Mouse (Mus musculus) frontal cortex, postnatal 10 days (tissue): Measurements from ENCODE around the gene Nfe2l2.
A peak's percentile ranks its signal among the peaks of the same experiment; 100 is the strongest.
"Not testable (repeated sequence)": the region's sequence is repeated elsewhere in the genome, so short reads cannot be mapped to it uniquely, and the experiment has no call there.

Source experiments
- DNase-seq, 2 experiments: peaks; one replicate each; pipeline ENCODE4 v3.0.0; 2022; ENCODE audit warnings: low spot score in 2 of 2, mixed read lengths in 1 of 2

Gene Nfe2l2

DNA sequence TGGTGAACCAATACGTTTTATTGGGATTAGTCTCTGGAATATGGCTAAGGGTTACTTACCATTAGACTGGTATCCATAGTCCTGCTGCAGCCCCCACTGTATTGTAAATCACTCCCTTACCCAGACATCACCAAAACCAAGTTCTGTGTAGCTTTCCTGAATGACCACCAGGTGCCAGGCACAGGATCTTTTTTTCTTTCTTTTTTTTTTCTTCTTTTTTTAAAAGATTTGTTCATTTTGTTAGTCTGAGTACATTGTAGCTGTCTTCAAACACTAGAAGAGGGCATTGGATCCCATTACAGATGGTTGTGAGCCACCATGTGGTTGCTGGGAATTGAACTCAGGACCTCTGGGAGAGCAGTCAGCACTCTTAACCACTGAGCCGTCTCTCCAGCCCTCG lies 8.6 kb upstream of the Nfe2l2 start:
- DNase-seq: no peak

DNA sequence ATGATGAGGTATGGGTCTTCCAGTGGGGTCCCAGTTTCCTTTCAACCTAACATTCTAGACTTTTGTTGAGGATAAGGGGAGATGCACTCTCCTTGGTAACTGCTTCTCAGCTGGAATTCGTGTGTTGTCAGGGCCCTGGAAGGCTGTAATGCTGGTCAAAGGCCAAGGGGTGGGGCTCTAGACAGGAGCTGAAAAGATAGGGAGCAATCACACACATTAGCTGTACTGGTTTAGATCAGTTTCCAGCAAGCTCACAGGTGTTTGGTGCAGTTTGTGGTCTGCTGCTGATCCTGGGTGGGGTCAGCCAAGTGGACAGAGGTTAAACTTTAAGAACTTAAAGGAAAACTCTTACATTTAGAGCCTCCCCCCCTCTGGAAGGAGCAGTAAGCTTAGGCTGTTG lies 3.0 kb upstream of the Nfe2l2 start:
- DNase-seq: no peak

DNA sequence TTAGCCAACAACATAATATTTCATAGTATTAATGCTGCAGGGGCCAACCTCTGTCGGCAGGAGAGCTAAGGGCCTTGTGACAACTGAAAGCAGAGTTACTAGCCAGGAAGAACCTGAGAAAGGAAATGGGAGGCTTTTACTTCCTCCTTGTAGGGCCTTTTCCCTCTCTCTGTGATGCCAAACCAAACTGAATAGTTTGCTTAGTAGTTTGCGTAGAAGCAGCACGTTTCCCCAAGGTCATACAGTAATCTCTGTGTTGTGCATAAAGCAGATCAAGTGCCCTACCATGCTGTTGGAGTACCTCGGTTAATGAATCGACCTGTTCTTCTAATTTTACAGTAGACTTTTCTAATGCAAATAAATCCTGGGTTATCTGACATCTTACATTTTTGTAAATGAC lies 2.0 kb upstream of the Nfe2l2 start:
- DNase-seq: no peak

DNA sequence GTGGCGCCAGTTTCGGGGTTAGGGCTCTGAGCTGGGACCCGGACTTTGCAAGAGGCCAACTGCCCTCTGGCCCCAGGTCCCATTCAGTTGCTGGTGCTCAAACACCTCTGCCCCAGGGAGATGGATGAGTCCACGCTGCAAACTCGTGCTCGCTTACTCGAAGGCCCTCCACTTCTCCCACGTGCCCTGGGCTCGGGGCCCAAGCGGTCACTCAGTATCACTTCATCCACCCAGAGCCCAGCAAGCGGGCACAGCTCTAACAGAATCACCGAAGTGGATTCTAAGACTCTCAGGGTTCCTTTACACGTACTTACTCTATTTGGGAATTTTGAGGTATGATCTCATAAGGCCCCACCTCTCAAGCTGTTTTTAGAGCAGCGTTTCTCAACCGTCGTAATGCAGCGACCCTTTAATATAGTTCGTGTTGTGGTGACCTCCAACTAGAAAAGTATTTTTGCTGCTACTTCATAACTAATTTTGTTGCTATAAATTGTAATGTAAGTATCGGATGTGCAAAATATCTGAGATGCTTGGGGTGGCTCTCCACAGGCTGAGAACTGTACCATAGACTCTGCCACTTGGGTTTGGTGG lies 816 bp upstream of the Nfe2l2 start:
- DNase-seq: peak; percentile 22 to 24

DNA sequence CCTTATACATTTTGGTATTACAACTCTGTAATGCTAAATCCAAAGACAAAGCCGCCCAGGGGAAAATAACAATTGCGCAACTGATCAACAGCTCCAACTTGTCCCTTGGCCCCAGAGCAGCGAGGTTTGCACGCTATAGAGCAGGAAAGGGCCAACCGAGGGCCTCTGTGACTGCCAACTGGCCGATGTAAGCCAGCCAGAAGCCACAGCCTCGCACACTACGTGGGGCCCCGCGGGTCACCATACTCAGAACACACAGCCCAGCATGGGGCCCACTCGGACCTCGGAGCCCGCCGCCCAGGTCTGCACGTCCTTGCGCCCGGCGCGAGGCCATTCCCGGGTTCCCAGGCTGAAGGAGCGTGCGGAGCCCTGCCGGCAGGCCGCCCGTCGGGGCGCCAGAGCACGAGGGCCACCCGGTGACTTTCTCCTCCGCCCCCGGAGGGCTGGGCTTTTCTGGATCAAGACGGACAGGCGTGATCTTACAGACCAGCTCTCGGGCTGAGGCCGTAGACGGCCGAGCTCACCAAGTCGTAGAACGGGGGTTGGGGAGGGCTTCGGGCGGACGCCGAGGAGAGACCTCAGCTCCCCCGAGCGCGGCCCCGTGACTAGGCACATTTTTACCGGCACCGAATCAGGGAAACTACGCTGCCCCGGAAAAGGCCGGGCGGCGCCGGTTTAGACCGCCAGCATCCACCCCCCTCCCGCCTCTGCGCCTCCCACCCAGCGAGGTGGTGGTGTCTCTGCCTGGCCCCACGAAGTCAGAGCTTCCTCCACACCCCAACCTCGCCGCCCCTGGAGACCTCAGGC lies 863 bp downstream of the Nfe2l2 start:
- DNase-seq: peak; percentile 69 to 72

DNA sequence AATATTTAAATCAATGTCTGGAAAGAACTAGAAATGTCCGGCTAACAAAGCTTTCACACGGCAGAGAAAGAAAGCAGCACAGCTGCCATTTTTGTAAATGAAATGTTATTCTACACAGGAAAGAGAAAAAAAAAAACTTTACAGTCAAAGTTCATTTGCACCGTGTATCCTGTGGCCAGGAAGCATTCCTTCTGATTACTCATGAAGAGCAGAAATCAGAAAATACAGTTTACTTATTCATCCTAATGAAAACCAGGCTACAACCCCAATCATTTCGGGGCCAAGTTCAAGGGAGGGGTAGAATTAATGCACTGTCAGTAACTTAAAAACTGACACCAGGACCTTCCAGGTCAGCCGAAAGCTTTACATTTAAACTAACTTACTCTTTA lies 1.9 kb downstream of the Nfe2l2 start:
- DNase-seq: no peak

DNA sequence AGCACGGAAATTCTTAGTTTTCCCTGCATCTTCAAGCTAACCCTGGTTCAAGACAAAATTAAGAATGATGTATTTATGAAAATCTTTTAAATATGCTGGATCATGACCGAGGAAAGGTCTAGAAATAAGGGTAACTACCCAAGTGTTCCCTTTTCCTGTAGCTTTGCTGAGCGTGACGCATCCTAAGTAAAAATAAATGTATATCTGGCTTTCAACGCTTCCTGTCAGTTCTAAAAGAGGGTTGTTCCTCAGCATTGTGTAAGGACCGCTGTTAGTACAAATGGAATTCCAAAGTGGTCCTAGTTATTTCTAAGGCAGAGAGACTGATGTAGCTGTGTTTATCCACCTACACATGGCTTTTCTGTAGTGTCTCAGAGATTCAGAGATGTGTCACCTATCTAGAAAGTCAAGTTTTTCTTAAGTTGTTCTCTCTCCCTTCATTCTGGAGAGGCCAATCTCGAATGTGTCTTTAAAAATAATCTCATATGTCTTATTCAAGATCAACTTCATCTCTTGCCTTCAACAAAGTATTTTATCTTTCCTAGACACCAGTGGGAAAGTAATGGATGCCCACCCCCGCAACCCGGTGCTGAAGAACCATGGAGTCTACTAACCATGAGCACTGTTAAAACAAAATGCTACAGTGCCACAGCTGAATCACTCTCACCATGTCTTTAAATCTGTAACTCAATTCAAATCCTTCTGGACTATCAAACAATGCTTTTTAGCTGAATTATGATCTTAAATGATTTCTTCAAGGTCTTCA lies 2.4 kb downstream of the Nfe2l2 start:
- no peak for DNase-seq

DNA sequence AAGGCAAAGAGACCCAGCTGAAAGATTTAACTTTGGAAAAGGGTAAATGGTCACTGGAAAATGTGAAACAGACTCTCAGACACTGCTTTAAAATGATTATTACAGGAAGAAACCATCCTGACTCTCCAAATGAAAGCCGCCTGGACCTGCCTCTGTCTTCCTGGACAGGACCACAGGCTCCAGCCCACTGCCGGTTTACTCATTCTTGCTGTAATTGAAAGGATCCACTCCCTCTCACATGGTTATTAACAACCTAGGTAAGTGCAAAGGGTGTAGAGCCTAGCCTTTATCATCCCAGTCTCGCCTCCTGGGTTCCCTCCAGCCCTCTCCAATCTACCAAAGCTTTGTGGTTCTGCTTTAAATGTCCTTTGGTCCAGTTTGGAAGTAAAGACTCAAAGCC lies 3.2 kb downstream of the Nfe2l2 start:
- DNase-seq: no peak

DNA sequence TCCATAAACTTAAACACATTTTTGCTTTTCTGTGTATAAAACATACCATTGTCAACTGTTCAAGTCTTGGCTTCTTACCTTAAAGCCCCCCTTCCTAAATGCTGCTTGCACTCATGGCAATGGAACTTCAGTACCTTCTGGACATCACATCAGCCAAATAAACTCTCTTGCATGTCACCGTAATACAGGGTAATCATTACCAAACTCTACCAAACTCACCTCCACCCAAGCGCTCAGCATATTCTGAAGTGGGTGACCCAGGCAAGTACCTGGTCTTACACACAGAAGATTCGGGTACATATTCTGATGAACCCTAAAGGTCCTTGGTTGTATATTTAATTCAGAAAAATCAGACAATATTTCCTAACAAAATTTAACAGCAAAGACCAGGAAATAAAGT lies 3.9 kb downstream of the Nfe2l2 start:
- DNase-seq: no peak

DNA sequence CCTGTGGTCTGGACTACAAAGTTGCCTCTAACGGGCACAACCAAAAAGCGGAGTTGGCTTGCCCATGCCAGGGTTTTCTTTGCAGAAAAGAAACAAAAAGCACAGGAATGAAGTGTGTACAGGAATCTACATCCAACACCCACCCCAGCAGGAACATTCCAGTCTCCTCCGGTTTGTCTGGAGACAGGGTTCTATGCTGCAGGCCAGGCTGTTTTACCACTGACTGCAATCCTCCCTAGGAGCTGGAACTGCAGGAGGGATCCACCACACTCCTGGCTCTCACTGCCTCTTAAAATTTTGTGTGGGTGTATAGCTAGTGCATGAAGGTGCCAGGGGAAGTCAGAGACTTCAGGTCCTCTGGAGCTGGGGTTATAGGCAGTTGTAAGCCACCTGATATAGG lies 5.6 kb downstream of the Nfe2l2 start:
- DNase-seq: no peak

DNA sequence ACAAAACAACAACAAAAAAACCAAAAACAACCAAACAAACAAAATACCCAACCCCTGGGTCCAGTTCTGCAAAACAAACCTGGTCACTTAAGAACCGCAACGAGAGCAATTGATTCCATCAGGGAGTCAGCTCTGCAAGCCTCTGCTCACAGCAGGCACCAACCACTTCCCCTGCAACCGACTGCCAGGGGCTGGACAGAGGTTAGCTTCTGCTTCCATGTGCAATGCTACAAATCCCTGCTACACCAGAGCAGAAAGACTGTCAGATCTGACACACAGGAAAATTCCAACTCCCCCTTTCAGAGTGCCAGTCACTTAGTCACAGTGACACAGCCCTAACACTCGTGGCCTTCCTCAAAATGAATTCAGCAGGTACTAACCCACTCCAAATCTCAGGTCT lies 6.4 kb downstream of the Nfe2l2 start:
- no peak for DNase-seq

DNA sequence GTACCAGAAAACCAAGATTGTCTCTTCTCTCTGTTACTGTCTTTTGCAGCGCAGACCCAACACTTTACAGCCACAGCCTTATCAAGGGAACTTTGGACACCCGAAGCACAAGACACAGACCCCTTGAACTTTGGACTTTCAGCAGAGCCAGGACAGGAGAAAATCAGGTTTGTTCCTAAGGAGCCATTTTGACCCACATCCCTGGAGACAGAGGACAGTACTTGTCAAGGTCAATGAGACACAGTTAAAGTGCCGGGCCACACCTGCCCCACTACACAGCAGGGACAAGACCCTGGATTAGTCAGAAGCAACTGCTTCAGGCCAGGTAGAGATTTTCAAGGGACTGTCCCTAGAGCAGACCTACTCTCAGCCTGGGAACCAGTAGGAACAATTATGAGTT lies 7.2 kb downstream of the Nfe2l2 start:
- DNase-seq: no peak

DNA sequence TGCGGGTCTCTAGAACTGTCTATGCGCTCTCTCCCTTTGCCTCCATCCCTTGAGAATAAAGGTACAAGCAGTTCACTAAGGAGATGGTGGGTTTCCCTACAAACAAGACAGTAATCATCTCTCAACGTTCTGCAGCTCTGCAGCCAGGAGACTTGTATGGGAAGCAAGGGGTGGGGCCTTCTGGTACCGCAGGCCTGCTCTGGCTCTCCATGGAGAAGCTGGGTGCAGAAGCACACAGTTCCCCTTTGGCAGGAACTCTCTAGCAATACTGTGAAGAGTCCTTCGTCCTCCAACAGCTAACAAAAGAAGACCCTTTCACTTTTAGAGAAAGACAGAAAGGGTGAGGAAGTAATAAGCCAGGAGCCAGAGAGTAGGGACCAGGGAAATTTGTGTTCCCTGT lies 8.1 kb downstream of the Nfe2l2 start:
- DNase-seq: no peak

DNA sequence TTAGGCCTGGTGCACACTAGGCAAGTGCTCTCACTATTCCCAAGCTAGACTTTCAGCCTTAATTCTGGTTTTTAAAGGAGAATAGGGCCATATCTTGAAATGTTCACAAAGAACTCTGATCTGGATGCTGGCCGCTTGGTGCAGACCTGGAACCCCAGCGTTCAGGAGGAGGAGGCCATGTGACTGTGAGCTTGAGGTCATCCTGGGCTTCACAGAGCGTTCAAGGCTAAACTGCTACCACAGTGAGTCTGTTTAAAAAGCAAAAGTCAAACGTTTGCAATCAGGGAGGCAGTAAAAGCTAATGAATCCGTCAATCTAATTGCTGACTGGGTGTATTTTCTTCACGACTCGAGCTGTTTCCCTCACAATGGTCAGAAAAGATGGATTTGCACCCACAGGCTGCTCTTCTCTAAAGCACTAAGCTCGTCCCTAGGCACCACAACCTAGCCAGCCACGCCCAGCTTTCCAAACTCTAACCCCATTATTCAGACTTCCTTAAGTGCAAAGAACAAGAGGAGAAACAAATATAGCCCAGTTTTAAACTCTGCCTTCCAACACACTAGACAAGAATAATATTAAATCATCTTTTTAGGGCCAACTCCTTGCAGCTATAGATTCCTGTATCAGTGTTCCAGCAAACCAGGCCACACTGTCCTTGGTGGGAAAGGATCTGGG lies 8.6 kb downstream of the Nfe2l2 start:
- no peak for DNase-seq

DNA sequence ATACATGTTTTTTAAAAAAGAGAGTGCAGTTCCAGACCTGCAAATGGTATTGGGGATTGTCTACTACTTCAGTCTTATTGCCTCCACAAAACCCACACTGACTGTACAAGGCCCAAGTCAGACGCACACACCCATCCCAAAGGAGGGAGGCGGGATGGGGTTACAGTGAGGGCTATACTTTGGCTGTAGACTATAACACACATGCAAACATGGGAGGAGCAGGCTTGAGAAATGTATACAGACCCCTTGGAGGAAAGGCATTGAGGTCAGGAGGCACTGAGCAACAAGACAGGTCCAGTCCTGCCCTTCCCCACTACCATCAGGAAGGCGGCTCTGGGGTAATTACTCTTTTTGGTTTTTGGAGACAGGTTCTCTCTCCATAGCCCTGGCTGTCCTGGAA lies 9.5 kb downstream of the Nfe2l2 start:
- not testable (repeated sequence) for DNase-seq

DNA sequence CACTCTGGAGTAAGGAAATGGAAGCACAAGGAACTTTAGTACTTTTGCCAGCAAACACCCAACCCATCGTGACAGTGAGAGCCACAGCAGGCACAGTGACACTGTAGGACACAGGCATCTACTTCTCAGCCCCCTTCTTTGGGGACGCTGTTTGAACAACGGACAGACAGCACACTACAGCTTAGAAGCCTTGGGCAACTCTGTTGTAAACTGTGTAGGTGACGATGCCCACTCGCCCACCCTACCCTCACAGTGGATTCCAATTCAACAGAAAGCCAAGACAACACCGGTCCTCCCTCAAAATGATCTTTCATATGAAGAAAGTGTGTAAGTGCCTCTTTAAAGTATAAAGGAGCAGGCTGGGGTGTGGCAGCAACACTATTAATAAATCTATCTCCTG lies 12.1 kb downstream of the Nfe2l2 start:
- no peak for DNase-seq

DNA sequence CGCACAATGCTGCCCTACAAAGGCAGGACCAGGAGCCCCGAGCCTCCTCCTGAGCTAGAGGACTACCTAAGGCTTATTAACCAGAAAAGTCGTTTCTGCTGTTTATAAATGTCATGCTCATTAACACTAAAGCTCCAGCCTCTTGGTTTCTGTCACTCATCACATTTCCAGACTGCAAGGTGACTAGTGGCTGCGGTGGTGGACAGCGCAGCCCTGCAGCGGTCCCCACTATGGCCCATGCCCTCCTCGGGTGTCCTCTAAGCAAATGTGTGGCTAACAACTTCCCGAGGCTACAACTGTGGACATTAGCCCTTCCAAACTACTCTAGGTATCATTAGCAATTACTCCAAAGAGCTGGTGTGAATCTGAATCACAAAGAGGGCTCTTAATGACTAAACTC lies 13.1 kb downstream of the Nfe2l2 start:
- no peak for DNase-seq

DNA sequence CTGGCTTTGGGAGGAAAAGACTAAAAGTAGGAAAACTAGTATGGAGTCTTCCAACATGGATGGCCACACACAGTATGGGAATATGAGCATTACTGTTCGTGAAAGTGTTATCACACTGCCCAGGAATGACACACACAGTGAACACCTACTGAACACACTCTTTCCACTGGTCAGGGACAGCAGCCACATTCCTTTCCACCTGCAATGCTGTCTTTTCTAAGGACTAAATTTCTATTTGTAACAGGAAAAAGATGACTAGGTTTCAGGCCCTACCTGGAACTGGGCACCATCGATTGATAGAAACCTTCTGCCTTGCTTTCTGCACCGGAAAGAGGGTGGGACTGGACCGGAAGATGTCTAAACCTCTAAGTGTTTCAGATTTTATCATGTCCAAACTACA lies 13.8 kb downstream of the Nfe2l2 start:
- DNase-seq: no peak

DNA sequence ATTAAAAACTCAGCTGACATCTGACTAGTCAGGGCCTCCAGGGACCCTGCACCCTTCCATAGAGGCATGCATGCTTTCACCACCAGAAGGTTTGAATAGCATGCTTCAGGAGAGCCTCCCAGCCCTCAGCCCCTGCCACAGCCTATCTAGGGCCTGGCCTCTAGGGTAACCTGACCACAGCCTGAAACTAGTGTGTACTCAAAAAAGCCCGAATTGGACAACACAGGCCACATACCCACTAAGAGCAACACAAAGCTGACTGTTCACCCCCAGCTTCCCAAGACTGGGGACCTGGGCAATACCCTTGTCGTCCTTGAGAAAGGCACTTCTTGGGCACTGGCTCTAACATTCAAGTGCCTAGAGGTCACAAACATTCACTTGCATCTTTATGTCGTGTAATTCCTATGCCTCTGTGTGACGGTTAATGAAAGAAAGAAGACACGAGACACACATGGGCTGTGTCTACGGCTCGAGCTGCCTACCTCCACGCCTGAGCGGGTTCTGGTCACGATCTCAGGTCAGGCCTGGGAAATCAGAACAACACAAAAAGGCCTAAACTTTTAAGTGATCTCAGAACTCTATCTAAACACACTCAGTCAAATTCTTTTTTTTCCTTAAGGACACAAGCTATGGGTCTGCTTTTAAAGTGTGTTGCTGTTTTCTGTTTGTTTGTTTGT lies 14.8 kb downstream of the Nfe2l2 start:
- DNase-seq: no peak

DNA sequence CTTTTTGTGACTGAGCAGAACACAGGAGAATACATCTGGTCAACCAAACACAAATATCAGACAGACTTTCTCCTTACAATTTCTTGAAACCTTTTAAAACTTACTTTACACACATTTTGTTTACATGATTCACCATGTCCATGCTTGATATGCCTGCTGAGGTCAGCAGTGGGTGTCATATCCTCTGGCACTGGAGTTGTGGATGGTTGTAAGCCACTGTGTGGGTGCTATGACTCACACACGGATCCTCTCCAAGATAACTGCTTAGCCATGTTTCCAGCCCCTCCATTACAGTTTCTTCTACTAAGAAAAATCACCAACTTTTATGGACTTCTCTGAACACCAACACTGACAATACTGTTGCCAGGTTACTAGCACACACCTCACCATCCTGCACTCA lies 15.5 kb downstream of the Nfe2l2 start:
- no peak for DNase-seq

DNA sequence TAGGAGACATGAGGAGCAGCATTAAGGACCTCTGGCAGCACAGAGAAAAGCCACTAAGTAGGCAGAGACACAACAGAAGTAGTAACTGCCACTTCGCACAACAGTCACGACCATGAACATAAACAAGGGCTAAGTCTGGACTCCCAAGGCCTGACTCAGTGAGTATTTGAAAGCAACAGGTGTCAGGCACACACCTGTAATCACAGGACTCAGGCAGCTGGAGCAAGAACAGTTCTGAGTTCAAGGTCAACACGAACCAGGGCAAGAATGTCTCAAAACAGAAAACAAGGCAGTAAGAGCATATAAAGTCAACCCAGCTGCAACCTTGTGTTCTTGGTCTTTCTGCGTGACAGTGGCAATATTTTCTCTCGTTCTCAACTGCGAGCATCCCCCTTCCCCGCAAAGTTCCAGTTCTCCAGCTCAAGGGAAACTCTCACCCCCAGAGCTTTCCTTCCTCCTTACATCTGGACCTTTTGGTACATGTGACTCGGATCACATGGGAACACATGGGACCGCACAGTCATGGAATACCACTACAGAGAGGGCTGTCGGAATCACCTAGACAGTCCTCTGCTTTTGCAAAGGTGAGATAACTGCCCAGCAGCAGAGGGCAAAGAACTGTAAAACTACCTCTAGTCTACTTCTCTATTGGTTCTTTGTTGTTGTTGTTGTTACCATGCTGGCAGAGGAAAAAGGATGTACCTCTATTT lies 17.2 kb downstream of the Nfe2l2 start:
- no peak for DNase-seq
